Mouse (Mus musculus) kidney, adult 2 months (tissue): Measurements from ENCODE around the gene Dab1. TPM values are rescaled to one million over a fixed set of nuclear protein-coding genes. Genes with fewer than 3 reads are reported as not detected.

Experiments used
- DNase-seq: peaks from one replicate; pipeline ENCODE4 v3.0.0; 2021
- H3K27ac ChIP-seq: fragments of 200-500 bp; 2 replicates; pipeline ENCODE4 v1.5.1; 2012; ENCODE audit warnings: low read depth, low read length, control low read depth, inconsistent platforms; ENCODE audit not compliant: insufficient read depth
- H3K27me3 ChIP-seq: fragments of 200-500 bp; replicated peaks from 2 replicates; pipeline ENCODE4 v1.6.1; 2012; ENCODE audit warnings: mild to moderate bottlenecking, moderate library complexity, low read length, inconsistent platforms; ENCODE audit not compliant: control insufficient read depth, insufficient read depth
- H3K36me3 ChIP-seq: fragments of 200-500 bp; 2 replicates; pipeline ENCODE4 v1.6.1; 2012; ENCODE audit warnings: mild to moderate bottlenecking, moderate library complexity, low read length, inconsistent platforms; ENCODE audit not compliant: control insufficient read depth, insufficient read depth
- H3K4me1 ChIP-seq: fragments of 200-500 bp; 2 replicates; pipeline ENCODE4 v1.6.1; 2011; ENCODE audit warnings: low read length; ENCODE audit not compliant: control insufficient read depth, insufficient read depth
- H3K4me3 ChIP-seq: fragments of 200-500 bp; 2 replicates; pipeline ENCODE4 v1.5.1; 2011; ENCODE audit warnings: mild to moderate bottlenecking, low read depth, low read length, control low read depth; ENCODE audit not compliant: insufficient read depth
- CTCF ChIP-seq: fragments of 200-500 bp; conservative IDR thresholded peaks from 2 replicates; pipeline ENCODE4 v1.5.1; 2011; ENCODE audit warnings: low read depth, mild to moderate bottlenecking, control low read depth, low read length, moderate library complexity, mixed read lengths; ENCODE audit not compliant: insufficient read depth, insufficient read length
- POLR2A ChIP-seq: fragments of 200-500 bp; IDR thresholded peaks from one replicate; pipeline ENCODE4 v1.6.1; 2011; ENCODE audit warnings: low read depth, low read length, control low read depth
- WGBS: fragments of 180-500 bp; shearing (Covaris S2); methylation state at CpG from one replicate; pipeline ENCODE4 v1.1.7; 2018; 5-methylcytosine and 5-hydroxymethylcytosine counted together
- polyA plus RNA-seq: library from polyadenylated mRNA; depleted of rRNA; stranded (reverse); fragments of >200 nt; gene quantifications from 2 replicates; pipeline ENCODE4 v1.2.3, GENCODE M21; 2012

Dab1 gene
- polyA plus RNA-seq, 1 experiment: 3.3 TPM

- Histone ChIP-seq H3K27ac (no peak overlapping the region), H3K27me3 (no peaks in the 10 kb centered on the region), H3K36me3 (no peaks in the 10 kb centered on the region), H3K4me3 (no peak overlapping the region), H3K4me1 (no peaks in the 10 kb centered on the region; the same call in 1 of the 2 replicates)
- TF ChIP-seq POLR2A (no peak), CTCF (no peak)
- WGBS: 79% methylated on average over 7 of the region's 7 CpGs
- no peak for DNase-seq
Observed at GRCm38 (mm10) chr4:103714991-103715390, 95.8 kb downstream of the Dab1 start.

- DNase-seq: peak; percentile 8
- Histone ChIP-seq H3K36me3 (no peaks in the 10 kb centered on the region), H3K4me3 (no peak overlapping the region), H3K4me1 (no peaks in the 10 kb centered on the region; the same call in 1 of the 2 replicates), H3K27ac (no peak overlapping the region), H3K27me3 (no peaks in the 10 kb centered on the region)
- TF ChIP-seq CTCF (no peak), POLR2A (no peak)
- WGBS: 75% methylated on average over 4 of the region's 4 CpGs
Observed at GRCm38 (mm10) chr4:103715568-103715967, 96.4 kb downstream of the Dab1 start.

GRCm38 (mm10) chr4:103722738-103723137, 103.6 kb downstream of the Dab1 start:
- no peak overlapping the region for H3K27ac ChIP-seq
- no peak overlapping the region for H3K4me3 ChIP-seq
- H3K4me1 ChIP-seq: no peaks in the 10 kb centered on the region
- 85% methylated on average over 1 of the region's 1 CpGs for WGBS
- no peak for TF ChIP-seq POLR2A
- TF ChIP-seq CTCF: no peak
- H3K27me3 ChIP-seq: no peaks in the 10 kb centered on the region
- H3K36me3 ChIP-seq: no peaks in the 10 kb centered on the region
- no peak for DNase-seq

- Histone ChIP-seq H3K27ac (no peak overlapping the region), H3K36me3 (no peaks in the 10 kb centered on the region), H3K4me3 (no peak overlapping the region), H3K4me1 (no peaks in the 10 kb centered on the region), H3K27me3 (no peaks in the 10 kb centered on the region)
- TF ChIP-seq POLR2A: no peak
- no peak for TF ChIP-seq CTCF
- 87% methylated on average over 2 of the region's 2 CpGs for WGBS
- no peak for DNase-seq
Observed at GRCm38 (mm10) chr4:103726486-103726885, 107.3 kb downstream of the Dab1 start.

- H3K27me3 ChIP-seq: no peaks in the 10 kb centered on the region; the same call in 1 of the 2 replicates
- H3K36me3 ChIP-seq: no peaks in the 10 kb centered on the region
- no peak overlapping the region for H3K27ac ChIP-seq
- 57% methylated on average over 6 of the region's 6 CpGs for WGBS
- TF ChIP-seq POLR2A (no peak), CTCF (no peak)
- no peak overlapping the region for H3K4me3 ChIP-seq
- no peaks in the 10 kb centered on the region for H3K4me1 ChIP-seq
- no peak for DNase-seq
Observed at GRCm38 (mm10) chr4:103737185-103737584, 118.0 kb downstream of the Dab1 start.

GRCm38 (mm10) chr4:103751249-103751855, 132.2 kb downstream of the Dab1 start:
- 58% methylated on average over 4 of the region's 4 CpGs for WGBS
- Histone ChIP-seq H3K36me3 (no peaks in the 10 kb centered on the region), H3K4me3 (no peak overlapping the region), H3K4me1 (no peaks in the 10 kb centered on the region), H3K27me3 (no peaks in the 10 kb centered on the region), H3K27ac (no peak overlapping the region)
- TF ChIP-seq CTCF (no peak), POLR2A (no peak)
- no peak for DNase-seq

- DNase-seq: no peak
- TF ChIP-seq POLR2A: no peak
- TF ChIP-seq CTCF: no peak
- 44% methylated on average over 7 of the region's 7 CpGs for WGBS
- Histone ChIP-seq H3K27me3 (no peaks in the 10 kb centered on the region), H3K4me3 (no peak overlapping the region), H3K36me3 (no peaks in the 10 kb centered on the region), H3K4me1 (no peaks in the 10 kb centered on the region), H3K27ac (no peak overlapping the region)
Observed at GRCm38 (mm10) chr4:103754561-103754960, 135.4 kb downstream of the Dab1 start.
